Mouse (Mus musculus) MEL (cell line): ENCODE measurements at regions not wholly inside any gene's neighbourhood (a gene's known extent, or its start where the extent isn't known, plus 50 kb on each side); places are given as distances from the start of the nearest gene placed in this dataset.

Experiments
- DNase-seq: peaks from one replicate; pipeline ENCODE4 v3.0.0; 2011; ENCODE audit warnings: low read depth, low spot score
- H3K27ac ChIP-seq: 2 replicates; pipeline ENCODE4 v1.5.1; 2012; ENCODE audit warnings: low read depth, mild to moderate bottlenecking, control low read depth, low read length, moderate library complexity; ENCODE audit not compliant: control insufficient read depth
- H3K27me3 ChIP-seq, 2 experiments: fragments of 150-350 bp in 1 of 2; sonication (generic) in 1 of 2; 2 replicates each; pipeline ENCODE4 v1.6.1; 2012; ENCODE audit warnings: low read length in 2 of 2, mild to moderate bottlenecking in 2 of 2, improper control_type of control experiment in 1 of 2, moderate library complexity in 1 of 2; ENCODE audit not compliant: insufficient read depth in 2 of 2, control insufficient read depth in 1 of 2
- H3K36me3 ChIP-seq, 2 experiments: 2 replicates each; pipeline ENCODE4 v1.6.1; 2012 to 2014; ENCODE audit warnings: low read length in 2 of 2, improper control_type of control experiment in 1 of 2, inconsistent platforms in 1 of 2, mild to moderate bottlenecking in 1 of 2; ENCODE audit not compliant: insufficient read depth in 2 of 2, control insufficient read depth in 1 of 2
- H3K4me1 ChIP-seq, 2 experiments: fragments of 150-350 bp in 1 of 2; sonication (generic) in 1 of 2; 2 replicates each; pipeline ENCODE4 v1.6.1; 2012; ENCODE audit warnings: low read length in 2 of 2, improper control_type of control experiment in 1 of 2, mild to moderate bottlenecking in 1 of 2; ENCODE audit not compliant: insufficient read depth in 2 of 2, control insufficient read depth in 1 of 2
- H3K4me3 ChIP-seq, 2 experiments: fragments of 150-350 bp in 1 of 2; sonication (generic) in 1 of 2; 2 replicates each; pipeline ENCODE4 v1.5.1; 2012; ENCODE audit warnings: low read depth in 2 of 2, low read length in 2 of 2, mild to moderate bottlenecking in 2 of 2, moderate library complexity in 2 of 2, control low read depth in 1 of 2, improper control_type of control experiment in 1 of 2; ENCODE audit not compliant: control insufficient read depth in 1 of 2, insufficient read depth in 1 of 2
- H3K79me2 ChIP-seq: 2 replicates; pipeline ENCODE4 v1.6.1; 2012; ENCODE audit warnings: mild to moderate bottlenecking, low read length, moderate library complexity; ENCODE audit not compliant: control insufficient read depth, poor library complexity, insufficient read depth
- H3K9ac ChIP-seq: 2 replicates; pipeline ENCODE4 v1.6.1; 2012; ENCODE audit warnings: low read depth, mild to moderate bottlenecking, control low read depth, low read length, moderate library complexity; ENCODE audit not compliant: control insufficient read depth, poor library complexity, severe bottlenecking
- H3K9me3 ChIP-seq: fragments of 150-350 bp; sonication (generic); replicated peaks from 2 replicates; pipeline ENCODE4 v1.6.1; 2012; ENCODE audit warnings: mild to moderate bottlenecking, low read length, improper control_type of control experiment, moderate library complexity; ENCODE audit not compliant: insufficient read depth
- BHLHE40 ChIP-seq: IDR thresholded peaks from 2 replicates; pipeline ENCODE4 v1.6.1; 2012; ENCODE audit warnings: low read depth, mild to moderate bottlenecking, inconsistent platforms, low read length, improper control_type of control experiment, borderline replicate concordance
- CHD1 ChIP-seq: IDR thresholded peaks from 2 replicates; pipeline ENCODE4 v1.6.1; 2012; ENCODE audit warnings: low read depth, mild to moderate bottlenecking, inconsistent platforms, low read length, improper control_type of control experiment
- ELF1 ChIP-seq: IDR thresholded peaks from 2 replicates; pipeline ENCODE4 v1.6.1; 2014; ENCODE audit warnings: low read depth, mild to moderate bottlenecking, inconsistent platforms, low read length, improper control_type of control experiment, moderate library complexity
- EP300 ChIP-seq, 2 experiments: IDR thresholded peaks; 2 replicates each; pipeline ENCODE4 v1.6.1; 2011; ENCODE audit warnings: improper control_type of control experiment in 2 of 2, low read length in 2 of 2, low read depth in 1 of 2, mild to moderate bottlenecking in 1 of 2
- GABPA ChIP-seq: IDR thresholded peaks from 2 replicates; pipeline ENCODE4 v1.6.1; 2012; ENCODE audit warnings: low read depth, mild to moderate bottlenecking, inconsistent platforms, low read length, improper control_type of control experiment, moderate library complexity
- HCFC1 ChIP-seq: IDR thresholded peaks from 2 replicates; pipeline ENCODE4 v1.6.1; 2012; ENCODE audit warnings: low read depth, mild to moderate bottlenecking, inconsistent platforms, low read length, improper control_type of control experiment, moderate library complexity
- JUND ChIP-seq: IDR thresholded peaks from 2 replicates; pipeline ENCODE4 v1.6.1; 2011; ENCODE audit warnings: low read depth, mild to moderate bottlenecking, improper control_type of control experiment, low read length
- KAT2A ChIP-seq: conservative IDR thresholded peaks from 2 replicates; pipeline ENCODE4 v1.6.1; 2012; ENCODE audit warnings: low read depth, low read length, improper control_type of control experiment, inconsistent platforms
- MAX ChIP-seq: IDR thresholded peaks from 2 replicates; pipeline ENCODE4 v1.6.1; 2011; ENCODE audit warnings: low read length, improper control_type of control experiment
- MAZ ChIP-seq: IDR thresholded peaks from 2 replicates; pipeline ENCODE4 v1.6.1; 2012; ENCODE audit warnings: low read depth, mild to moderate bottlenecking, inconsistent platforms, low read length, improper control_type of control experiment
- MEF2A ChIP-seq: IDR thresholded peaks from 2 replicates; pipeline ENCODE4 v1.6.1; 2014; ENCODE audit warnings: low read depth, mild to moderate bottlenecking, inconsistent platforms, low read length, improper control_type of control experiment; ENCODE audit not compliant: poor library complexity, insufficient replicate concordance, severe bottlenecking; ENCODE audit errors: extremely low read depth
- MYC ChIP-seq: IDR thresholded peaks from 2 replicates; pipeline ENCODE4 v1.6.1; 2011; ENCODE audit warnings: low read depth, mild to moderate bottlenecking, low read length, improper control_type of control experiment, moderate library complexity
- NELFE ChIP-seq: IDR thresholded peaks from 2 replicates; pipeline ENCODE4 v1.6.1; 2011; ENCODE audit warnings: low read depth, low read length, improper control_type of control experiment
- POLR2AphosphoS2 ChIP-seq: IDR thresholded peaks from 2 replicates; pipeline ENCODE4 v1.6.1; 2011; ENCODE audit warnings: low read length, improper control_type of control experiment
- RAD21 ChIP-seq: IDR thresholded peaks from 2 replicates; pipeline ENCODE4 v1.6.1; 2011; ENCODE audit warnings: mild to moderate bottlenecking, low read depth, low read length, improper control_type of control experiment
- SIN3A ChIP-seq: IDR thresholded peaks from 2 replicates; pipeline ENCODE4 v1.6.1; 2012; ENCODE audit warnings: low read length, improper control_type of control experiment, inconsistent platforms
- TAL1 ChIP-seq: IDR thresholded peaks from 2 replicates; pipeline ENCODE4 v1.6.1; 2012; ENCODE audit warnings: mild to moderate bottlenecking, inconsistent platforms, low read length, moderate library complexity, mixed read lengths
- UBTF ChIP-seq: IDR thresholded peaks from 2 replicates; pipeline ENCODE4 v1.6.1; 2012; ENCODE audit warnings: low read depth, mild to moderate bottlenecking, inconsistent platforms, low read length, improper control_type of control experiment, moderate library complexity, borderline replicate concordance; ENCODE audit not compliant: insufficient read depth
- USF2 ChIP-seq, 2 experiments: IDR thresholded peaks; 2 replicates each; pipeline ENCODE4 v1.6.1; 2011 to 2012; ENCODE audit warnings: improper control_type of control experiment in 2 of 2, low read length in 2 of 2, borderline replicate concordance in 1 of 2, inconsistent platforms in 1 of 2, low read depth in 1 of 2, mild to moderate bottlenecking in 1 of 2; ENCODE audit not compliant: insufficient read depth in 1 of 2
- ZC3H11A ChIP-seq: IDR thresholded peaks from 2 replicates; pipeline ENCODE4 v1.6.1; 2012; ENCODE audit warnings: low read depth, mild to moderate bottlenecking, inconsistent platforms, low read length, improper control_type of control experiment
- ZKSCAN1 ChIP-seq: IDR thresholded peaks from 2 replicates; pipeline ENCODE4 v1.6.1; 2012; ENCODE audit warnings: low read depth, mild to moderate bottlenecking, inconsistent platforms, low read length, improper control_type of control experiment, moderate library complexity
- ZMIZ1 ChIP-seq: IDR thresholded peaks from 2 replicates; pipeline ENCODE4 v1.6.1; 2012; ENCODE audit warnings: low read depth, mild to moderate bottlenecking, inconsistent platforms, low read length, improper control_type of control experiment, moderate library complexity
- ZNF384 ChIP-seq: IDR thresholded peaks from 2 replicates; pipeline ENCODE4 v1.6.1; 2012; ENCODE audit warnings: low read depth, mild to moderate bottlenecking, inconsistent platforms, low read length, improper control_type of control experiment

DNA sequence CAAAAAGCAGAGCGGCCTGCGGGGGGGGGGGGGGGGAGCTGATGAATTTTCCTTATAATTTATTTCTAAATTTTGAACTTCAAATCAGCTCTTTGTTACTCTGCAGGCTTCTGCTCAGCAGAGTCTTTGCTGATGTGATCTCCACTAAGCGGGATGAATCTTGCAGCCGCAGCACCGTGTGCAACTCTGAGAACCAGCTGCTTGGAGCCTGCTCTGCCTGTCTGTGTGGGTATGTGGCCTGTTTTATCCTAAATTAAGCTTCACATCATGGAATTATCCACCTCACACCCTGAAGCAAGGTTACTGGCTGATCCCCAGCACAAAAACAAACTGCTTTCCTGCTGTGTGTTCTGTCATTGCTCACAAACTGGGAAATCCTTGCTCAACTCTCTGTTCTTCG, 102.0 kb downstream of the Otud1 start:
- TF ChIP-seq BHLHE40 (no peak), TAL1 (no peak), KAT2A (no peak), NELFE (no peak), ZNF384 (no peak), ZC3H11A (no peak), MEF2A (no peak), POLR2AphosphoS2 (no peak), MAZ (no peak), JUND (no peak), GABPA (no peak)
- no peaks in the 10 kb centered on the region for H3K4me1 ChIP-seq

DNA sequence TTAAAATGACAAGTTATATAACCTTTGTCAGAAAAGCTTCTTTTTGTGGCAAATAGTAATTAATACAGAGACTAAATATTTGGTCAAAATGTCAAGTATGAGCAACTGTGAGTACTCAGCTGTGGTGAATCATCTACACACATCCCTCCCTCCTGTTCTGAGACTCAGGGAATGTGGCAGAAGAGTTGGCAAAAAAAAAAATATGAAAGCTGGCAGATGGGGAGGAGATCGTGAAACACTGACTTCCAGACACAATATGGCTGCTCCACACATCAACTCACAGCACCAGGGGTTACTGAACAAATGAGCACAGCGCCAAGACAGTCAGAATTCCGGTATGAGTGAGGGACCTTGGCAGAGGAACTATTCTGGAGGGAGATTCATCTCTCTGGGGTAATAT, 105.4 kb downstream of the Otud1 start:
- Histone ChIP-seq H3K9me3 (no peaks in the 10 kb centered on the region), H3K4me3 (no peak overlapping the region)
- TF ChIP-seq MAX (no peak), BHLHE40 (no peak), ELF1 (no peak), EP300 (IDR thresholded peaks at IDR 0.05; ENCODE audit: low read depth in 1 of 2, low read length in 2 of 2) (no peak), JUND (no peak), ZMIZ1 (no peak), RAD21 (no peak), CHD1 (no peak), GABPA (no peak), UBTF (no peak), ZKSCAN1 (no peak), SIN3A (no peak), KAT2A (no peak), HCFC1 (no peak), USF2 (IDR thresholded peaks at IDR 0.05; ENCODE audit: borderline replicate concordance in 1 of 2, insufficient read depth in 1 of 2, low read depth in 1 of 2, low read length in 2 of 2) (no peak), MYC (no peak), POLR2AphosphoS2 (no peak)
- TF ChIP-seq, all 39 proteins: peak for 0
- H3K79me2 ChIP-seq, result no peaks in the 10 kb centered on the region
- no peak for DNase-seq
- no peaks in the 10 kb centered on the region for H3K36me3 ChIP-seq
- H3K4me1 ChIP-seq, result no peaks in the 10 kb centered on the region
- H3K27ac ChIP-seq, result no peak overlapping the region
- H3K27me3 ChIP-seq, result no peaks in the 10 kb centered on the region
- no peak overlapping the region for H3K9ac ChIP-seq

More for the DNA sequence above, 102.0 kb downstream of the Otud1 start:
- H3K36me3 ChIP-seq, result no peaks in the 10 kb centered on the region
- no peaks in the 10 kb centered on the region for H3K27me3 ChIP-seq
- H3K9me3 ChIP-seq, result no peaks in the 10 kb centered on the region
- no peak overlapping the region for H3K27ac ChIP-seq
- no peak overlapping the region for H3K9ac ChIP-seq
- no peak overlapping the region for H3K4me3 ChIP-seq
- no peaks in the 10 kb centered on the region for H3K79me2 ChIP-seq
- no peak for DNase-seq
